Mouse (Mus musculus) erythroid progenitor cell, adult 5-6 weeks (primary cell): ENCODE results near the gene Lix1. TPM values are rescaled to one million over a fixed set of nuclear protein-coding genes. Genes with fewer than 3 reads are reported as not detected.

ENCODE experiments used
- ATAC-seq: replicated peaks from 2 replicates; pipeline ENCODE4 v1.8.0; 2016; ENCODE audit warnings: moderate number of reproducible peaks, mild to moderate bottlenecking, moderate TSS enrichment, inconsistent platforms; ENCODE audit not compliant: poor library complexity, low FRiP score, severe bottlenecking
- total RNA-seq, 2 experiments: library from RNA; stranded (forward) in 1 of 2; stranded (reverse) in 1 of 2; fragments of 150-400 nt in 1 of 2; fragments of 186-747, 209-891 nt in 1 of 2; gene quantifications; 2 replicates each; pipeline versions ENCODE4 v1.2.3 to v1.2.4; 2015 to 2017; ENCODE audit warnings: low replicate concordance in 2 of 2

Gene Lix1
- total RNA-seq (2015; ENCODE audit: low replicate concordance) (not detected in 2 replicates), total RNA-seq (2017; ENCODE audit: low replicate concordance) (not detected in 2 replicates)

DNA sequence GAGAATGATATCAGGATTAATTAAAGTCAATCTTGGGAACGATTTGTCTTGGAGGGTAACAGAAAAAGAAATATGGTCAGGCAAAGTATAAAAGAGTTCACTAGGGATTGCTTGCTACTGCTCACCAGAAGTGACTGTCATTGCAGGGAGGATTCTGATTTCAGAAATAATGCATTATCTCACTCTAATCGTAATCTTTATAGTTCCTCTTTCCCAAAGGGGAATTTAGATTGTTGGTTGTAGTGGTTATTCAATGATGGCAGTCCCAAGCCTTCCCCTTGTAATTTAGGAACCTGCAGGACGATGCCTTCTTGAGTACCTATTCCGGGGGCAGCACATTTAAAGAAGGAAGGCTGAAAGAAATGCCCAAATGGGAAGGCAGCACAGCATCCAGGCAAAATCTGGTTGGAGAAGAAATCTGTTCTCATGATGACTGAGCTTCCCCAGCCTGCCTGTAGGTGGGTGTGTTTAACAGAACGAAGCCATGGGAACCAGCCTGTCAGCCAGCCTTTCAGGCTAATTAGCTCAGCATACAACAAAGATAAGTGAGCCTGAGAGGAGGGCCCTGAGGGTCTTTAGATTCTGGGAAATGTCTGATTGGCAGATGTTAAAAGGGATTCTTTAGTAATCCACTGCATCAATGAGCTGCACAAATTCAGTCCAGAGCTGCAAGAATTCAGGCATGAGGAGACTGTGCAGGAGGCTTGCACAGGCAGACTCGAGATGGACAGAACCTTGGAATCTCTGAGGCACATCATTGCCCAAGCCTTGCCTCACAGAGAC, at the start of gene Lix1:
Gene Lix1, plus strand, starts transcription at position 451 of the 783 bp plus-strand sequence.
- no peak for ATAC-seq

DNA sequence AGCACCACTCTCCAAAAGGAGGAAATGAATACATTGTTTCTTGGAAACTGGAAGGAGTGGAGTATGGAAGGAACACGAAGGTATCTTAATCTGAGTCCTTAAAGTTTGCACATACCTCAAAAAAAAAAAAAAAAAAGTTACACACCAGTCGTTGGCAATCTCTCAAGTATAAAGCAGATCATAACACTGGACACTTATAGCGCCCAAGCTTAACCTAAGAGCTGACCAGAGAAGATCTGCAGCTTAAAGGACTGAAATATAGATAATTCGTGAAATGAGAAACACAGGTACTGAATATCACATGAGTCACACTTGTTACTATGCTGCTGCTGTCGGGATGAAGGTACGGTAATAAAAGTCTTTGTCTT, 28.9 kb upstream of the Lix1 start:
- ATAC-seq, result peak; percentile 23

DNA sequence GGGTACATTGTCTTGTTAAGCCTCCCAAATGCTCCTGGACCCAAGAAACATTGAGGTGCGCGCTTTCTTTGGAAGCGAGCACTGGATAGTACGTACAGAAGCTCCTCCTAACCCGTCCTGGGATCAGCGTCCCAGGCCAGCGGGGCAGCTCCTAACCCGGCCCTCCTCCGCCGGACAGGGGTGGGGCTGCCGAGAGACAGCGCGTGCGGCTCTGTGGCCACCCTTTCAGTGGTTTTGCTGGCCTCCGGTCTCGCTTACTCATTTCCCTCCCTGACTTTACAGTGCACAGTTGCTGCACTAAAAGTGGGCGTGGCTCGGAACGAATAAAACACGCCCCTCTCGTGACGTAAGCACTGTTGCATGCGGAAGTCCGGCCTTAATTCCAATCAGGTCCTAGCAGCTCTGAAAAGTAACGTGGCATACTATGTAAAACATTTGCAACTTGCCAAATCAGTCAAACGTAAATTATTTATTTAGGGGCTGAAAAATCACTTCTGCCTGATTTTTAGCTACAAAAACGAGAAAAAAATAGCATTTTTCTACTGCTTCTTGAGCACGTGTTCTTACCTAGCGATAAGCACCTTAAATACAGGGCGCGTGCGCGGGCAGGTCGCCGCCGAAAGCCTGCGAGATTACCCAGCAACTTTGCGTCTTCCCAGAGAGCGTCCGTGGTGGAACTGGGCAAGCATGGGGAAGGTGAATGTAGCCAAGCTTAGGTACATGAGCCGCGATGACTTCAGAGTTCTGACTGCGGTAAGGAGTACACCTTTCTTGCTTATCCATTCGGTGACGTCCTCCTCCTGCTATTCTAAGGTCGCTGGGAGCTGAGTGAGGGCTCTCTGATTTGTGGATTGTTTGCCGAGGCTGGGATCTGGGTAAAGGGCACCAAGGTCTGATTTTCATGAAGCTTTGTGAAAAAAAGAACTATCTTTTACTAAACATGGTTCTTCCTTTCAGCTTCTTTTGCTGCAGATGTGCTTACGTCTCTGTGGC, 28.3 kb upstream of the Lix1 start, which contains the start of gene Riok2:
Gene Riok2, plus strand, starts transcription at position 392 of the 993 bp plus-strand sequence.
- peak; percentile 94 for ATAC-seq

DNA sequence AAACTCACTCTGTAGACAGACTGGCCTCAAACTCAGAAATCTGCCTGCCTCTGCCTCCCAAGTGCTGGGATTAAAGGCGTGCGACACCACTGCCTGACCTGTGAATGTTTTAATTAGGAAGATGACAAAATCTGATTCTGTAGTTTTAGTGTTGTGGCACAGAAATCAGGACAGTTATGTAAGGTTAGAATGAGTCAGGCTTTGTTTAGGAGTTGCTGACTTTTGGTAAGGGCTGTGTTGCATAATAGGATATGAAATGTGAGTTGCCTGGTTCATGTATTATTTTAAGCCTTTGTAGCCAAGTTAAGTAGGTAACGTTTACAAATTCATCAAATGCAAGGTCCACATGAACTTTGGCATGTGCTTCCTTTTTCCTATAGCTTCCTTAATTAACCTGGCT, 26.9 kb upstream of the Lix1 start:
- ATAC-seq, result no peak

DNA sequence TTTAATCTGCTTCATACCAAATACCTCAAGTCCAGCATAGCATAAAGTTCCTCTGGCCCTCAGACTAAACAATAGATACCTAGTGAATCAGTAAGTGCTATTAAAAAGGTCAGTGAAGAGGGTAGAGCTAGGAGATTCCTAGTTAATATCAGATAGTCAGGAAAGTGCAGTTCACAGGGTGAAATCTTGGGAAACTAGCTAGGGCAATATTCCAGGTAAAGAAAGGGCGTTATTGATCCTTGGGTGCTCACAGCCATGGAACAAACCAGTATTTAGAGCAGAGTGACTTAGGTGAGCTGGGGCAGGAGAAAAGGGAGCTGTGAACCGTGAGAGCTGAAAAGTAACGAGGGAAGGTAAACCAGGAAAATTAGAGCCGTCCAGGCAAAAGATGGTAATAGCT, 18.8 kb upstream of the Lix1 start:
- no peak for ATAC-seq

DNA sequence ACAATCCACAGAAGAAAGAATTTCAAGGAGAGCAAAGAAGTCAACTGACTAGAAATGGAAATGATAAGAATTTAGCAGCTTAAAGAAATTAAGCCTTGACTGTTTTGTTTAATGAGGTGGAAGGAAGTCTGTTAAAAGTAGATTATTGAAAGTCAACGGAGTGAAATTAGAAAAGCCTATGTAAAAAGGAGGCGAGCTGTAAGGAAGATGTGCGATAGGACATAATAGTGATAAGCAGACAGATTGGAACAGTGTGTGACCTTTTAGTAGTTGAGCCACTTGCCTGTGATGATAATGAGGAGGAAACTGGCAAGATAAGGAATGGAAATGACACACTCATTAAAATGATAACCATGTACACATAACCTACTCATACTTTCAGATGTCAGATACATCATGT, 18.0 kb upstream of the Lix1 start:
- ATAC-seq, result no peak

DNA sequence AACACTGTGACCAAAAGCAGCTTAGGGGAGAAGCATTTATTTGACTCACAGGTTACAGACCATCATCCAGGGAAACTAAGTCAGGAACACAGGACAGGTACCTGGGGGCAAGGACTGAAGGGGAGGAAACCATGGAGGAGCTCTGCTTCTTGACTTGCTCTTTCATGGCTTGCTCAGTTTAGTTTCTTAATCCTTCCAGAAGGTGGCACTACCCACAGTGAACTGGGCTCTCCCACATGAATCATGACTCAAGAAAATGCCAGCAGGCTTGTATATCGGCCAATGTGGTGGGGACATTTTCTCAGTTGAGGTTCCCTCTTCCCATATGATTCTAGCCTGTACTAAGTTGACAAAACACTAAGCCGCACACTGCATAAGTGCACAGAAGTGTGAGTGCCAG, 16.4 kb upstream of the Lix1 start:
- ATAC-seq, result no peak

DNA sequence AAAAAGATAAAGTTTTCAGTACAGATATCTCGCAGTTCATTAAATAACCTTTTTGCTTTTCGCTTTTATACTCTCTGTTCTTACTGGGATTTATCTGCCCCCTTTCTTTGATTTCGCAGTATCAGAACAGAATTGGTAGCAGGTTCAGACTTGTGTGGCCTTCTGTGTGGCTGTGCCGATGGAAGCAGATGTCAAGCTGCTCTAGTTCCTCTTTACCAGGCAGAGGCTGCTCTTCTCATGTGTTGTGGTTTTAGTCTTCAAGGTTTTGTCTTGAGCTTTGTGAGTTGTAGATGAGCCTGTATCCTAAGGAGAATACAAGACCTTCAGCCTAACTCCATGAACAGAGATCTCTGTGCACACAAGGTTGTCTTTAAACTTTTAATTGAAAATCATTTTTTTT, 10.6 kb upstream of the Lix1 start:
- no peak for ATAC-seq

DNA sequence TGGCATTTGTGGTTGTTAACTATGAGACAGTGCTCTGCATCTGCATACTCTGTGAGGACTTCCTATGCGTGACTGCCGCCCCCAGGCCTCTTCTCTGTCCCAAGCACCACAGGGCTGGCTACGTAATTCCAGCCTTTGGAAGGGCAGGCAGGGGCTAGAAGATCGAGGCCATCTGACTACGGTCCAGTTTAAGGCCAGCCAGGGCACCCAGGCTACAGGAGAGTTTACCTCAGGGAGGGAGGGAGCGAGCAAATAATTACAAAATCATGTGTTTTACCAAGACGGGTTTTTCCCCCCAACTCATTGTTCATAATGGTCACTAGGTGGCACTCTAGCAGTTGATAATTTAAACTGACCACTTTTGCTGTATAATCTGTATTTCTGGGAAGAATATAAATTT, 9.6 kb upstream of the Lix1 start:
- ATAC-seq, result no peak

DNA sequence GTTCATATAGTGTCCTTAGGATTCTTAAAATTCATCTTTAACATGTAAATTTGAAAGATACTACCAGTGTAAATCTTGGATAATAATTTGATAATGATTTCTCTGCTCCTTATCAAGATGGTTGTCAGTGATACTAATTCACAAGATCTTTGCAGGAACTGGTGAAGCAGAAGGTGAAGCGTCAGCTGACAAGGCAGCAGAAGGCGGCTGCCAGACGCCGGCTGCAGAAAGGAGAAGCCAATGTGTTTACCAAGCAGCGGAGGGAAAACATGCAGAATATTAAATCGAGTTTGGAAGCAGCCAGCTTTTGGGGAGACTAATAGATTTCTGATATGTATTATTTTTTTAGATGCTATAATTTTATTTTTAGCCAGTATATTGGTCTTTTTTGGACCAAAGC, 9.2 kb upstream of the Lix1 start:
- ATAC-seq, result no peak

DNA sequence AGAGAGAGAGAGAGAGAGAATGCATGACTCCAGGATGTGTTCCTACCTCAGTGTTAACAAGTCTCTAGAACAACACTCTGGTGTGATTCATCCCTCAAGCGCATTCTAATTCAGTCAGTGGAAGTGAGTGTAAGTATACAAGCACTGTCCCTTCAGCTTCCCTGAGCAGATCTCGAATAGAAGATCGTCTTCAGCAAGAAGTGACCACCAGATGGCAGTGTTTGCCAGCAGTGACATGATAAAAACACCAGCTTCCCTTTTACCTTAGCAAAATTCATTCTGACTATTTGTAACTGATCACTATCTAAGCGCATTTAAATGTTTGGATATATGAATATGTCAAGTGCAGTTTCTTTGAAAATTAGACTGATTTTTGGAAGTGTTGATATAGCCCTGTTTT, 8.1 kb upstream of the Lix1 start:
- ATAC-seq, result no peak; the same call in 1 of the 2 replicates

DNA sequence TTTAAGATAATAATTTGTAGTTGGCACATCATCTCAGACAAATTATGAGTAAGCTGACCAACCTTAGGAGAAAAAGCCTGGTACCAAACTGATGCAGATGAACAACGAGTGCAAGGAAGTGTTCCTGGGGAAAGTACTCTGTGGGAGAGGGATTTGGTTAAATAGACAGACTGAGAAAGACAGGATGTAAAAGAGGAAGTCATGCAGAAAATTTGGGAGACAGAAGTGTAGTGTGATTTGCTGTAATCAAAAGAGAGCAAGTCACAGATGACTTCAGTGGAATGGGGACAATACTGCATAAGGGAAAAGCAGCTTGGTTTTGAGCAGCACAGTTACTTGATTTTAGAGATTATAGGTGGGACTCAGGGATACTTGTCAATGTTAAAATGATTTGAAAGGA, 5.6 kb upstream of the Lix1 start:
- ATAC-seq, result no peak

DNA sequence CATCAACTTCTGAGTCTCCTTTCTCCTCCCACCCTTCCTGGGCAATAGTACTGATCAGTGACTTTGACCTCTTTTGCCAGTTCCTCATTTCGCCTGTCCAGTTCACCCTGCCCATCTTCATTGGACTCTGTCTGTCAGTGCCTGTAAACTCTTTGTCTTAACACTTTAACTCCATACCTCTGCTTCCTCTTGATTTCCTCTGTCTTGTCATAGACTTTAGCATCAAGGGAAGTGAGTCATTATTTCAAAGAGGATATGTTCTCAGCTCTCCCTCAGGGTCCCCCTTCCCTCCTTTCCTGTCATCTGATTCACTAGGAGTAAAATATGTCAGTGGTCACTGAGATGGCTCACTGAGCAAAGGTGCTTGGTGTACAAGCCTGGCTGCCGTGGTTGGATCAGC, 3.8 kb upstream of the Lix1 start:
- ATAC-seq, result no peak

DNA sequence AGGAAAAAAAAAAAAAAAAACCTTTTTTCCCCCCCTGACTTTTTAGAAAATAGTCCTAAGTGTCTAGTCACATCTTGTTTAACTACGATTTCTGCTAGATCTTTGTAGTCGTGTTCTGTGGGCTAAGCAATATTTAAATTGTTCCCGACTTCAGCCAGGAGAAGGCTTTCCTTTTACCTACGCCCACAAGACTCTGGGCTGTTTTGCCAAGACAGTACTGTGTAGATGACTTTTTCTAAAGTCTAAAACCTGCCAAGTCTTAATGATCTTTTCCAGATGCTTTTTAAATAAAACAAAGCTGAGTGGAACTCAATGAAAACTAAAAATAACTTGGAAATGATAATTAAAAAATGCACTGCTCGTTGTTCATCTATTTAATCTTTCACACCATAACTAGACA, 566 bp downstream of the Lix1 start:
- ATAC-seq, result no peak

DNA sequence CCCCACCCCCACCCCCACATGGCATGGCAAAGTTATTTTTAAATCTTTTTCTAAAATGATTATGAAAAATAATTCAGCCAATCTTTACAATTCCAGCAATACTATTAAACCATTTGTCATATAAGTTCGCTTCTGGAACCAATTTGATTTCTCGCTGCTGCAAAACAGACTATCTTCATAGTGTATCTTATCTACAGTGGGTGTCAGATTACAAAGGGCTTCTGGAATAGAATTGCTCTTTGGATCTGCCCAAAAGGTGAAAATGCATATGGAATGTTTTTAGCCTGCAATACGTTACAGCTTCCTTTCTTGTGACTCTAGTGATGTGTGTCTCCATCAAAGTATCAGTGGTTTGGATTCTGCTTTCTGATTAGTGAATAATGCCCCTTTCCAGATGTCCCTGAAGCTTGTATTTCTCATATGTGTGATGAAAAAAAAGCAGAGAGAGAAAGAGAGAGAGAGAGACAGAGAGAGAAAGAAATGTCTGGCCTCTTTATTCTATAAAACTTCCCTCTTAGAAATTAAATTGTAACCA, 1.2 kb downstream of the Lix1 start:
- no peak for ATAC-seq

DNA sequence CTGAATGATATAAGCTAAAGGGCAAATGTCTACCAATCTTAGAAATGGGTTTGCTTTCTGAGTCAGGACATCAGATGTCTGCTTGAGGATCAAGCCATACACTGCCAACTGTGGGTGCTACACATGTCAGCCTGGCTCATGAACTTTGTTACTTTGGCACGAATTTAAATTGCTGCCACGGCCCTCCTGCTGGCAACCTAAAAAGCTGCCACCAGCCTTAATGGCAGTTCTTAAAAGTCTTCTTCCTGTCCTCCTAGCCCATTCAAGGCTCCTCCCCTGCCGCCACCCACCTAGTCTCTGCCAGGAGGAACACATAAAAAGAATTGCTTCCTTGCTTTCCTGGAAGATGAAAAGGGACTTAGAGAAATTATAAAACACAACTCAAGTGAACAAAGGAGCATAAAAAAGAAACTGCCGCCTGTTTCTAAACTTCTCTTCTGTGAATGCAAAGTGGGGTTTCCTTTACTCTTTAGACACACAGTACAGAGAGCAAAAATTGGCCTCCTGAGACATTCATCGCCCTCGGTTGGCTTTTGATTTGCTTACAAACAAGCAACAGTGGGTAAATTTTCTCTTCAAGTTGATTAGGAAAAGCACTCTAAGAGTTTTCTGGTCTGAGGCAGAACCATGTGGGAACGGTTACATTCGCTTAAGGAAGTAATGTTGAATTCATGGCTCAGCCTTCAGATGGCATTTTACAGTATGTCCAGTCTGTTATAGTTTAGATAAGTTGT, 2.5 kb downstream of the Lix1 start:
- ATAC-seq, result no peak

DNA sequence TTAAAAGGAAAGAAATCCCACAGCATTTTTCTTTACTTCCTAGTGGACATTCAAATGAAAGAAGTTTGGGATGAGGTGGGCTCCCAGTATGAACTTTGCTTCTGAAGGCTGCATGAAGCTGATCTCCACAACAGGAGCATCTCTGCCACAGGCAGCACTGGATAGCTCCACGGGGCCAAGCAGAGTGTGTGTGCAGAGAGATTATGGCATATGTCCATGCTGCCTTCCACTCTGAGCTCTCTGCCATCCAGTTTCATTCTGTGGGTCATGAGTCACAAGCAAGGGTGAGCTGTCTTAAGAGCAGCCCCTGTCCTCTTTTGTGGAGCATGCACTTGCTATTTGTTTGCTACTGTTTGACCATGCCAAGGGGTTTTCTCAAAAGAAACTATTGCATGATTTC, 3.1 kb downstream of the Lix1 start:
- ATAC-seq, result no peak

DNA sequence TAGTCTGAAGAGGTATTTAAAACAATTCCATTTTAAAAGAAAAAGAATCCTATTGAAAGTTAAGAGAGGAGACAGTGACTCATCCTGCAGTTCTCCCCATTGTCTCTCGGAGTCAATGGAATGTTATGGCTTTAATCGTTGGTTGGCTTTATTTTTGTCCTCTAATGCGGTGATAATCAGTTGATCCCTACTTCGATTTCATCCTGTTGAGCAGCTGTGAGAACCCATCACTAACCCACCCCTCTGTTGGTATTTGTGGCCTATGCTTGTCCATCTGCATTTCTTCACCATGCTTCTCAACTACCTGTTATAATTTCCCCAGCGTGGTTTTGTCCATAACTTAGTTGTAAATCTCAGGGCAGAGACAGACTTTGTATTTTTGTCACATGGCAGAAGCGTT, 5.7 kb downstream of the Lix1 start:
- no peak for ATAC-seq

DNA sequence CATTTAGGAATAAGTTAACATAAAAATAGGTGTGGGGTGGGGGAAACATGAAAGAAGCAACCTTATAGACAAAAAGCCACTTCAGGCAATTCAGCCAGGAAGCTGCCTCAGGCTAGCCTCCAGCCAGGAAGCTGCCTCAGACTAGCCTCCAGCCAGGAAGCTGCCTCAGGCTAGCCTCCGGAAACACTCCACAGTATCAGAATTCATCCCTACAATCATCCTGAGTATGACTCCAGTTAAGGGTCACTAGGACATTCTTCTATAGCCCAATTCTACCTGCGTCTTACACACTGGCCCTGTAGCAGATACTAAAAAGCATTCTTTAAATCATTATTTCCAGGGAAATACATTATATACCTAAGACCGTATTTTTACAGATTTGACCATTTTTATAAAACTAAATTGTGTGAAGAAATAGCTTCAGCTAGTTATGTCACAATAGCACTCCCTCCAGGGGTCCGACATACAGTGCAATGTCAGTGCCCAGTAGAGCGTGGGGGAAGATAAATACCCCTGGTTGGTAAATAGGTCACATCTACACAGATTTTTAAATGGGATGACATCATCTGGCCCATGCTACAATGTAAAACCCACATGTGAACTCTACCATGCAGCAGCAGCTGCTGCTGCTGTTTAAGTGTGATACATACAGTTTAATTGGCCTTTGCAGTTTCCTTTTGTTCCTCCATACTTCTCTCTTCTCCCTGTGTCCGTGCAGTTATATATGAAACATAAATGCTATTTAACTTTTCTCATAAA, 6.4 kb downstream of the Lix1 start:
- ATAC-seq, result no peak
